Mouse (Mus musculus): ENCODE measurements at regions not wholly inside any gene's neighbourhood (a gene's known extent, or its start where the extent isn't known, plus 50 kb on each side); places are given as distances from the start of the nearest gene placed in this dataset.

DNA sequence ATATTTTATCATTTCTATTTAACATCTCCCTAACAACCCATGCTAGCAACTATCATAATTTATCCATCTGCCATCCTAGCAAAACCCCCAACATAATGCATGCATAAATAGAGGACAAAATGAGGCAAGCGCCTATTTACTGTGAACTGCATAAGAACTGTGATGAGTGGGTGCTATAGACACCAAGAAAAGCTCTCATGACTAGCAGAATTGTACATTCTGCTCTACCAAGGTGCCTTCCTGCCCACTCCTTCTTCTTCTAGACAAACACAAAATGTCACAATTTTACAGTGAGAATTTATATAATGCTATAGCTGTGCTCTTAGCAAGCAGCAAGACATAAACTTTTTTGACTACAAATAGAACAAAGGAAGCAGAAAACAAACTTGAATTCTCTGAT lies 305.9 kb downstream of the Brinp1 start:
- no peak overlapping the region for H3K9ac ChIP-seq
- no peak overlapping the region for H3K27ac ChIP-seq
- no peak overlapping the region for H3K4me3 ChIP-seq
- no peaks in the 10 kb centered on the region for H3K9me3 ChIP-seq
- no peaks in the 10 kb centered on the region for H3K27me3 ChIP-seq (replicated peaks)
- no peak overlapping the region for H3K4me2 ChIP-seq
- ATAC-seq (replicated peaks) = no peak
- 88% methylated on average over 1 of the region's 1 CpGs for WGBS
- H3K36me3 ChIP-seq (replicated peaks) = no peaks in the 10 kb centered on the region
- H3K4me1 ChIP-seq = no peaks in the 10 kb centered on the region

DNA sequence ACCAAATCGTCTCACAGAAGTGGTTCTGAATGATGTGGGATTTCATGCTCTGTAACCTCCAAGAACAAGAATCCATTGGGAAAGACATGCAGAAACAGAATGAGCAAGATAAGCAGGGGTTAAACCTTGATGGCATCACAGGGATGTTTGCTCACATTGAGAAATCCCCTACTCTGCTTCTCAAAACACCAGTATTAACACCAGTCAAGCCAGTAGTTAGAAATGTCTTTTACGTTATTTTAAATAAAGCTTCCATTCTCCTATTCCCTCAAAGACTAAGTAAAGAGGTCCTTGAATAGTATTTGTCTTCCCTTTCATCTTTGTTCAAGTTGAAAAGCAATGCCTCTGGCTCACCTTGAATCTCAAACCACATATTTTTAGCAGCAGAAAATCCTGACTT lies 320.9 kb downstream of the Brinp1 start:
- no peak for ATAC-seq (replicated peaks)
- Histone ChIP-seq H3K36me3 (replicated peaks) (no peaks in the 10 kb centered on the region), H3K27ac (no peak overlapping the region), H3K4me3 (no peak overlapping the region), H3K9ac (no peak overlapping the region), H3K4me1 (no peaks in the 10 kb centered on the region), H3K9me3 (no peaks in the 10 kb centered on the region), H3K27me3 (replicated peaks) (no peaks in the 10 kb centered on the region), H3K4me2 (no peak overlapping the region)
- WGBS = 67% methylated on average over 2 of the region's 2 CpGs

DNA sequence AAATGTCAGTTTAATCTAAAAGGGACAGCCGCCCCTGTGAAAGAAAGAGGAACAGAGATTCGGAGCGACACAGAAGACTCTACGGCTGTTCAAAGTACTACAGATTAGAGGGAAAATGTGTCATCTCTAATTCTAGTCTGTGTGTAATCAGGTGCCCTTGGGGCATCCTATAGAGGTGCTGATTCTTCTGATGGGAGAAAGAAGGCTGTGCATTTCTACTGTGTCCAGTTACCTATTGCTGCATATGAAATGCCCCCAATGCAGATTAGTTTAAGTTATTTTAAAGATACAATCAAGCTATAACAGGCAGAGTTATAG lies 330.2 kb downstream of the Brinp1 start:
- Histone ChIP-seq H3K36me3 (replicated peaks) (no peaks in the 10 kb centered on the region), H3K27ac (no peak overlapping the region), H3K9ac (no peak overlapping the region), H3K9me3 (no peaks in the 10 kb centered on the region), H3K4me2 (no peak overlapping the region), H3K27me3 (replicated peaks) (no peaks in the 10 kb centered on the region), H3K4me1 (no peaks in the 10 kb centered on the region), H3K4me3 (no peak overlapping the region)
- no peak for ATAC-seq (replicated peaks)
- WGBS = 67% methylated on average over 4 of the region's 4 CpGs

DNA sequence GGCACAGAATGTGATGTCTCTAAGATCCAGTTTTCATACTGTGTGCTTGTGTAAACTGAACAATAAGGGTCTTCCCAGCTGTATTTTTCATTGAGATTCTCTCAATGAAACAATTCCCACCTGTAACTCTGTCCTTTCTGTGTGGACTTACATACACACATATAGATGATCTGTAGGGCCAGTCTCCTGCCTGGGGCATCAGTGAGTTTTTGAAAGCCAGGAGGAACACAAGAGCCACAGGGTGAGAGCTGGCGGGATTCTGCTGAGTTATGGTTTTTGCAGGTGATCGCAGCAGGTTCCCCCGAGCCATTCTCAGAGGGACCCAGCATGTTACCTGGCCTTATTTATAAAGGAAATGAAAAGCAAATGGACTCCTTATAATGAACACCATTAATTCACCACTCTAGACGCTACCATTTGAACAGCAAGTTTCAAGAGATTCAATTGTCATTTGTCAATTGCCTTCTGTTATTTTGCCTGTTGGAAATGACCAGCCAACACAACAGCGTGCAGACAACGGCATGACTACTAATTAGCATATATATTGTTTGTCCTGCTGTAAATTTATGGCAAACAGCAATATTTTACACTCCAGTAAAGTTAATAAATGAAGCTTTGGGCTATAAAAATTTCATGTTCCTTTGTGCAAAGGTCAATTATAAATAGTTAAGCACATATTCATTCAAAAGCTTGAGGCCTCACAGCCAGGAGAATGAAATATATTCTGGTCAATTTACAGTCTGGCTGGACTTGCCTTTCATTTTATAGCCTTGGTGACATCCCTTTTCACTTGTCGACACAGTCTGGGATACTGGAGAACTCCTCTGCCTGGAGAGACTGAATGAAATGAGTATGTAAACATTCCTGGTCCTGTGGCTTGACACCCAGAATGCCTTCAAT lies 330.8 kb downstream of the Brinp1 start:
- 75% methylated on average over 7 of the region's 7 CpGs for WGBS
- Histone ChIP-seq H3K4me1 (no peaks in the 10 kb centered on the region), H3K4me3 (no peak overlapping the region), H3K9me3 (no peaks in the 10 kb centered on the region), H3K27ac (no peak overlapping the region), H3K9ac (no peak overlapping the region), H3K27me3 (replicated peaks) (no peaks in the 10 kb centered on the region), H3K4me2 (no peak overlapping the region), H3K36me3 (replicated peaks) (no peaks in the 10 kb centered on the region)
- ATAC-seq (replicated peaks) = no peak

DNA sequence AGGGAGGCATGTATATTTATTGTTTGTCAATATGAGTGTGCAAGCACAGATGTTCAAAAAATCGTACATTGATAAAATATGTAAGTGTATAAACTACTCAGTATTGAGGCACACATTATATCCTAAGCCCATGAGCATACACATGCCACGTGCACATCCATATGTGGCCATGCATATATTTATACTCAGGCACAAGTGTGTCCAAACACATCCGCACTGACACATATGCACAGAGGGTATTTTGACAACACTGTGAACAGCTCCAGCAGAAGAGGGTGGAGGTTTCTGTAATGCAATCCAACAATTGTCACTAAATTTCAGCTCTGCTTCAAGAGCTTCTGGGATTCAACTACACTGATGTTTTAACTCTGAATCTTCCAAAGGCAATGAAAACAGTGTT lies 333.6 kb downstream of the Brinp1 start:
- no peaks in the 10 kb centered on the region for H3K36me3 ChIP-seq (replicated peaks)
- no peak overlapping the region for H3K27ac ChIP-seq
- ATAC-seq (replicated peaks) = no peak
- no peaks in the 10 kb centered on the region for H3K4me1 ChIP-seq
- H3K9ac ChIP-seq = no peak overlapping the region
- no peak overlapping the region for H3K4me3 ChIP-seq
- H3K27me3 ChIP-seq (replicated peaks) = no peaks in the 10 kb centered on the region
- 91% methylated on average over 3 of the region's 3 CpGs for WGBS
- H3K4me2 ChIP-seq = no peak overlapping the region
- no peaks in the 10 kb centered on the region for H3K9me3 ChIP-seq

DNA sequence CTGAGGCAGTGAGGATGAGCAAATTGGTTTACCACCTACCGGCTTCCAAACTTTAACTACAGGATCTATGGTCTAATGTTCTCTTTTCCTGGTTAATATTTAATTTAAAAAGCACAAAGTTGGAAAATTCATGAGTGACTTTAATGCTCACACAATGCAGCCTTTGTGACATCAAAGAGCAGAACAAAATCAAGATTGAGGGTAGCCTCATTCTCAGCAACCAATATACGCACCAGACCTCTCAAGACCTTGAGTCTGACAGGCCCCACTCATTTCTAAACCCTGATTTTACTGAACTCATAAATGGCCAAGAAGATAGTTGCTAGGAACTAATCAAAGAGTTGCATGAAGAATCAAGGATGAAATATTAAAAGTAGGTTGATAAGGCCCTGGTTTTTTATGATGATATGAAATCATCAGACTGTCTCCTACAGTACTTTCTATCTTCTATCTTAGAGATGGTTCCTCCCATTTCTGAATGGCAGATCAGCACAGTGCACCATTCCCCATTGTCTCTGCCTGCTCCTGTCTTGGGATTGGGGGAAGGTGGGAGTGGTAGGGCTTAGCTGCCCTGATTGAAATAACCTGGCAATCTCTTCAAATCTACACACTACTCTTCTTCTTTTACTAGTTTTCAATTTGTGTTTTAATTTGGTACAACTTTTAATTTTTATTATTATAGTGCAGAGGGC lies 338.3 kb downstream of the Brinp1 start:
- ATAC-seq (replicated peaks) = no peak
- H3K36me3 ChIP-seq (replicated peaks) = no peaks in the 10 kb centered on the region
- no peaks in the 10 kb centered on the region for H3K4me1 ChIP-seq
- 88% methylated on average over 2 of the region's 2 CpGs for WGBS
- no peak overlapping the region for H3K4me3 ChIP-seq
- H3K27me3 ChIP-seq (replicated peaks) = no peaks in the 10 kb centered on the region
- H3K9ac ChIP-seq = no peak overlapping the region
- no peak overlapping the region for H3K27ac ChIP-seq
- H3K9me3 ChIP-seq = no peaks in the 10 kb centered on the region
- H3K4me2 ChIP-seq = no peak overlapping the region

DNA sequence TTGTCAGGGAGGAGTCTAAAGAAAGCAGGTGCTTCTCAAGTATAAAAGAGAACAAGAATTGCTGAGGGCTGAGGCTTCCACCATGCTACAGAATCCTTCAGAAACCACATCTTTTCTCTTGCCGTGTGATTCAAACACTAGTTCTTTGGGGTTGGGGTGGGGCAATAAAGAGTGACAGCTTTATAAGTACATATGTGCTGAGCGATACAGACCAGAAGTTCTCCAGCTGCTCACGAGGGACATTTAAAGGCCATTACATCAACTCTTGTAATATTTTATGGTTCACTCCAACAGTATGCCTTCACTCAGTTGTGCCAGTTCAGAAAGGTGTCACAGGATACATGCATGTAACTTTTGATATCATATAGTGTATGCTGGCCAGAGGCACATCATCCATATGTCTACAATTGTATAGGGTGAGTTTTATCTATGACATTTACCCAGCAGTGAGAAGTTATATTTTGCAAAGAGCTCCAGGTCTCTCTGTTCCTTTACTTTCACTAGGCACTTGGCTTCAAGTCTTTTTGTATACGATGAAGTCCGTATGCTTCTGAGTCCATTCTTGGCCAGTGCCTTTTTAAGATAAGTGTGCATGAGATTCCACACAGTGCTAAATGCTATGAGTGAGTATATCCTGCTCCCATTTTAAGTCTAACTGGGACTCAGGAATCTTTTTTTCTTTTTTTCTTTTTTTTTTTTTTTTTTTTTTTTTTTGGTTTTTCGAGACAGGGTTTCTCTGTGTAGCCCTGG lies 341.8 kb downstream of the Brinp1 start:
- Histone ChIP-seq H3K4me1 (no peaks in the 10 kb centered on the region), H3K9ac (no peak overlapping the region), H3K9me3 (no peaks in the 10 kb centered on the region), H3K27me3 (replicated peaks) (no peaks in the 10 kb centered on the region), H3K4me2 (no peak overlapping the region), H3K36me3 (replicated peaks) (no peaks in the 10 kb centered on the region), H3K4me3 (no peak overlapping the region), H3K27ac (no peak overlapping the region)
- 95% methylated on average over 5 of the region's 6 CpGs for WGBS
- no peak for ATAC-seq (replicated peaks)

DNA sequence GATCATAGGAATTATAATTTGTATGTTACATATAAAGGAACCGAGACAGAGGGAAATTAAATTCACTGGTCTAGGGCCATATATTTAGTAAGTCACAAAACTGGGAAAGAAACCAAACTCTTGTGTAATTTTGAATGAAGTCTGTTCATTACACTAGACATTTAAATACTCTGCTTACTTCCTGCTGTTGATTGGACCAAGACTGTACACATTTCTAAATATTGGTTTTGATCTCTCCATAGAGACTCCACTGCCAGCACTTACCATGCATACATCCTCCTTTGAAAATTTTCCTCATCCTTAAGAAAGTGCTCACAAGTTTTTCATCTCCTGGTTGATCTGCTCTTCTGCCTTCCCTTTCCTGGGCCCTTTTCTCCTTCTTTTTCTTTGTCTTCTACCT lies 358.9 kb downstream of the Brinp1 start:
- ATAC-seq (replicated peaks) = no peak
- no peak overlapping the region for H3K4me3 ChIP-seq
- H3K27ac ChIP-seq = no peak overlapping the region
- H3K4me2 ChIP-seq = no peak overlapping the region
- H3K9ac ChIP-seq = no peak overlapping the region
- 90% methylated on average over 1 of the region's 1 CpGs for WGBS
- H3K27me3 ChIP-seq (replicated peaks) = no peaks in the 10 kb centered on the region
- no peaks in the 10 kb centered on the region for H3K4me1 ChIP-seq
- no peaks in the 10 kb centered on the region for H3K36me3 ChIP-seq (replicated peaks)
- no peaks in the 10 kb centered on the region for H3K9me3 ChIP-seq

DNA sequence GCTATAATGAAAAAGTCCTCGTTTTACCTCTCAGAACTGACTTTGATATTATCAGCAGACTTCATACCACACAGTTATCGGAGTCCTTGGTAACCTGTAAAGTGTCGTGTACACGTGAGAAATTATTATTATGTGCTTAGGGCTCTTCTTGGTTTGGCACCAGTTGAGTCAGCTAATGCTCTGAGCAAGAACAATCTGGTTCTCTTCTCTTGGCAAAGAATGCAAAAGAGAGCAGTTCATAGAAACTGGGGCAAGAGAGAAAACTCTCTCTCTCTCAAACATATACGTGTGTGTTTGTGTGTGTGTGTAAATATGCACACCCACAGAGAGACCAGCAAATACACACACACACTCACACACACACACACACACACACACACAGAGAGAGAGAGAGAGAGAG lies 378.8 kb downstream of the Brinp1 start:
- Histone ChIP-seq H3K4me2 (no peak overlapping the region), H3K4me1 (no peaks in the 10 kb centered on the region), H3K4me3 (no peak overlapping the region), H3K9me3 (no peaks in the 10 kb centered on the region), H3K36me3 (replicated peaks) (no peaks in the 10 kb centered on the region), H3K9ac (no peak overlapping the region), H3K27ac (no peak overlapping the region), H3K27me3 (replicated peaks) (no peaks in the 10 kb centered on the region)
- no peak for ATAC-seq (replicated peaks)
- 90% methylated on average over 5 of the region's 5 CpGs for WGBS

DNA sequence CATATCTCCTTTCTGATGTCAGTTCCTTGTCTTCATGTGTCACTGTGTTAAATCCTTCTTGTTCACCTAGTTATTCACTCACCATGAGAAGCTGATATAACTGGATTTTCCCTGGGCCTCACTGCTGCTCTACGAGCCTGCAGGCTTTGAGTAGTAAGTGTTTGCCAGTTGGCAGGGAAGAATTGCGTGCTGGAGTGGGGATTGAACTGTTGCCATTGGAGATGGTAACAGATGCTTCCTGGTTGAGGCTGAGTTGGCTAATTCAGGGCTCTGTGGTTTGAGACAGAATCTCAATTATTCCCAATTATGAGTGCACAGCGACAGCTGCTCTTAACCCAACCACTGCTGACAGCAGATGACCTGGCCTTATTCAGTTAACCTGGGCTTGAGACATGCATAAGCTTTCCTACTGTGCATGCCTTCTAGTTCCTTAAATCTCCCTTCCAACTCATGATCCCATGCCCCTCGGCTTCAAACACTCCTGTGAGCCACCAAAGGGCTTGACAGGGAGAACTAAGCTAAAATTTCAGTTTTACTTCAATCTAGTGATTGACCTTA lies 379.5 kb downstream of the Brinp1 start:
- H3K9ac ChIP-seq = no peak overlapping the region
- no peak for ATAC-seq (replicated peaks)
- 77% methylated on average over 4 of the region's 4 CpGs for WGBS
- H3K4me3 ChIP-seq = no peak overlapping the region
- H3K4me2 ChIP-seq = no peak overlapping the region
- no peak overlapping the region for H3K27ac ChIP-seq
- no peaks in the 10 kb centered on the region for H3K36me3 ChIP-seq (replicated peaks)
- H3K4me1 ChIP-seq = no peaks in the 10 kb centered on the region
- no peaks in the 10 kb centered on the region for H3K9me3 ChIP-seq
- H3K27me3 ChIP-seq (replicated peaks) = no peaks in the 10 kb centered on the region

DNA sequence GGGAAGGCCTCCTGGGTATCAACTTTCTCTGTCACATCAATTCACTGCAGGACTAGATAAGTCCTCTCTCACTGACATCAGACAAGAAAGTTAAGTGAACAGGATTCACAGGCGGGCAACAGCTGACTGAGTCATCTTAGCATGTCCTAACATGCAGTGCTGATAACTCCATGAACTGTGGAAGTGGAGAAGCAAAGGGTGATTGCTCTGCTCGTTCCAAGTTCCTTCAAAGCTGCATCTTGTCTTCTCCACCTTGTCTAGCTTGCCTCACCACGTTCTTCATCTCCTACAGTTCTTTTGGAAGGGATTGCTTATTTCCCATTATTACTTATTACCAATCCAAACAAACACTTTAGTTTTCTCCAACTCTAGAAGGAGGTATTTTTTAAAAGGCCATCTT lies 380.9 kb downstream of the Brinp1 start:
- Histone ChIP-seq H3K27me3 (replicated peaks) (no peaks in the 10 kb centered on the region), H3K9ac (no peak overlapping the region), H3K27ac (no peak overlapping the region), H3K4me3 (no peak overlapping the region), H3K36me3 (replicated peaks) (no peaks in the 10 kb centered on the region), H3K4me1 (no peaks in the 10 kb centered on the region), H3K4me2 (no peak overlapping the region), H3K9me3 (no peaks in the 10 kb centered on the region)
- no peak for ATAC-seq (replicated peaks)
- WGBS = 84% methylated on average over 3 of the region's 3 CpGs

DNA sequence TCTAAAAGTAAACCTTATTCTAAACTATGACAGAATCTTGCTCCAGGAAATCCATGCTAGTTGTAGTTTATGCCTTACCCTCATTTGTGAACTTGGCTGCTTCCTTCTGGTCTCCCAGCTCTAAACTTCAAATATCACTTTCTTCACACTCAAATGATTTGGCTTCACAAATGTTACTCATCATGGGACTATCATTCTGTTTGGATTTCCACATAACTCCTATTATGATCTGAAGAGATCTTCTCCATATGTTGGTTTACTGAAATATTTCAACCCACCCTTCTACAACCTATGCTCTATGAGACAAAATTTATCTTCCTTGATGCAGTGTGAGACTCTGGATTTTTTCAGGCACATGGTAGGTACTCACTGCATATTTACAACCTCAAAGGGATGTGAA lies 381.7 kb downstream of the Brinp1 start:
- no peaks in the 10 kb centered on the region for H3K9me3 ChIP-seq
- H3K4me3 ChIP-seq = no peak overlapping the region
- no peak overlapping the region for H3K27ac ChIP-seq
- no peak overlapping the region for H3K4me2 ChIP-seq
- H3K27me3 ChIP-seq (replicated peaks) = no peaks in the 10 kb centered on the region
- H3K4me1 ChIP-seq = no peaks in the 10 kb centered on the region
- H3K36me3 ChIP-seq (replicated peaks) = no peaks in the 10 kb centered on the region
- ATAC-seq (replicated peaks) = no peak
- no peak overlapping the region for H3K9ac ChIP-seq
